Mouse (Mus musculus) CH12.LX (cell line): ENCODE measurements around the gene Dad1. TPM values are rescaled to one million over a fixed set of nuclear protein-coding genes. Genes with fewer than 3 reads are reported as not detected.

Source experiments
- DNase-seq: peaks from one replicate; pipeline ENCODE4 v3.0.0-alpha.2; 2013; ENCODE audit errors: extremely low read depth
- H3K27ac ChIP-seq: 2 replicates; pipeline ENCODE4 v1.5.1; 2012; ENCODE audit warnings: low read depth, mild to moderate bottlenecking, control low read depth, moderate library complexity; ENCODE audit not compliant: insufficient read depth
- H3K27me3 ChIP-seq: replicated peaks from 2 replicates; pipeline ENCODE3; 2012; ENCODE audit warnings: inconsistent platforms
- H3K36me3 ChIP-seq, 2 experiments: replicated peaks in 1 of 2; 2 replicates each; pipeline versions ENCODE3 to v1.6.1; 2012; ENCODE audit warnings: inconsistent platforms in 1 of 2, low read length in 1 of 2, mild to moderate bottlenecking in 1 of 2, mixed read lengths in 1 of 2, moderate library complexity in 1 of 2; ENCODE audit not compliant: control insufficient read depth in 1 of 2, insufficient read depth in 1 of 2
- H3K4me1 ChIP-seq, 2 experiments: 2 replicates each; pipeline ENCODE4 v1.6.1; 2012; ENCODE audit warnings: inconsistent platforms in 1 of 2, moderate library complexity in 1 of 2; ENCODE audit not compliant: insufficient read depth in 2 of 2, control insufficient read depth in 1 of 2
- H3K4me2 ChIP-seq: 2 replicates; pipeline ENCODE4 v1.6.1; 2012; ENCODE audit warnings: low read depth, mild to moderate bottlenecking, control low read depth; ENCODE audit not compliant: poor library complexity, insufficient read depth, severe bottlenecking
- H3K4me3 ChIP-seq, 3 experiments: fragments of 150-350 bp in 1 of 3; sonication (generic) in 1 of 3; replicated peaks in 1 of 3; 2 replicates each; pipeline versions ENCODE3 to v1.5.1; 2011 to 2012; ENCODE audit warnings: low read depth in 2 of 3, low read length in 2 of 3, mild to moderate bottlenecking in 2 of 3, moderate library complexity in 2 of 3, control low read depth in 1 of 3, improper control_type of control experiment in 1 of 3, inconsistent platforms in 1 of 3, mixed read lengths in 1 of 3; ENCODE audit not compliant: poor library complexity in 1 of 3
- H3K79me2 ChIP-seq: replicated peaks from 2 replicates; pipeline ENCODE4 v1.6.1; 2012; ENCODE audit warnings: mild to moderate bottlenecking, moderate library complexity; ENCODE audit not compliant: control insufficient read depth, poor library complexity, insufficient read depth, severe bottlenecking; ENCODE audit errors: extremely low read depth
- H3K9ac ChIP-seq: 2 replicates; pipeline ENCODE4 v1.6.1; 2012; ENCODE audit warnings: low read depth, mild to moderate bottlenecking, control low read depth, moderate library complexity; ENCODE audit not compliant: insufficient read depth
- H3K9me3 ChIP-seq: replicated peaks from 2 replicates; pipeline ENCODE3; 2012; ENCODE audit warnings: low read length, inconsistent platforms, mixed read lengths
- CTCF ChIP-seq, 2 experiments: IDR thresholded peaks in 1 of 2; conservative IDR thresholded peaks in 1 of 2; 2 replicates each; pipeline ENCODE4 v1.5.1; 2011 to 2012; ENCODE audit warnings: low read depth in 2 of 2, low read length in 2 of 2, improper control_type of control experiment in 1 of 2, inconsistent platforms in 1 of 2, mild to moderate bottlenecking in 1 of 2, moderate library complexity in 1 of 2
- E2F4 ChIP-seq: IDR thresholded peaks from 2 replicates; pipeline ENCODE4 v1.6.1; 2011; ENCODE audit warnings: low read depth, low read length, improper control_type of control experiment; ENCODE audit not compliant: insufficient replicate concordance
- ELF1 ChIP-seq: IDR thresholded peaks from 2 replicates; pipeline ENCODE4 v1.6.1; 2014; ENCODE audit warnings: low read depth, mild to moderate bottlenecking, inconsistent platforms, low read length, improper control_type of control experiment
- EP300 ChIP-seq: IDR thresholded peaks from 2 replicates; pipeline ENCODE4 v1.6.1; 2011; ENCODE audit warnings: low read length, improper control_type of control experiment
- GABPA ChIP-seq: IDR thresholded peaks from 2 replicates; pipeline ENCODE4 v1.6.1; 2012; ENCODE audit warnings: low read depth, low read length, improper control_type of control experiment, inconsistent platforms; ENCODE audit not compliant: insufficient replicate concordance
- HCFC1 ChIP-seq: IDR thresholded peaks from 2 replicates; pipeline ENCODE4 v1.6.1; 2012; ENCODE audit warnings: low read depth, mild to moderate bottlenecking, inconsistent platforms, low read length, improper control_type of control experiment
- IRF4 ChIP-seq: IDR thresholded peaks from 2 replicates; pipeline ENCODE4 v1.6.1; 2014; ENCODE audit warnings: low read depth, mild to moderate bottlenecking, inconsistent platforms, low read length, improper control_type of control experiment
- JUND ChIP-seq: conservative IDR thresholded peaks from 2 replicates; pipeline ENCODE4 v1.6.1; 2011; ENCODE audit warnings: low read depth, low read length, improper control_type of control experiment
- MAX ChIP-seq: IDR thresholded peaks from 2 replicates; pipeline ENCODE4 v1.6.1; 2011; ENCODE audit warnings: low read length, improper control_type of control experiment
- MEF2A ChIP-seq: IDR thresholded peaks from 2 replicates; pipeline ENCODE4 v1.6.1; 2014; ENCODE audit warnings: low read depth, mild to moderate bottlenecking, inconsistent platforms, low read length, improper control_type of control experiment, borderline replicate concordance
- MYC ChIP-seq: IDR thresholded peaks from 2 replicates; pipeline ENCODE4 v1.6.1; 2011; ENCODE audit warnings: low read depth, mild to moderate bottlenecking, improper control_type of control experiment, low read length
- NRF1 ChIP-seq: IDR thresholded peaks from 2 replicates; pipeline ENCODE4 v1.6.1; 2014; ENCODE audit warnings: low read depth, mild to moderate bottlenecking, inconsistent platforms, low read length, improper control_type of control experiment, moderate library complexity
- PAX5 ChIP-seq: IDR thresholded peaks from 2 replicates; pipeline ENCODE4 v1.6.1; 2012; ENCODE audit warnings: low read length, inconsistent platforms, mixed read lengths
- POLR2A ChIP-seq: IDR thresholded peaks from 2 replicates; pipeline ENCODE4 v1.6.1; 2011; ENCODE audit warnings: low read depth, mild to moderate bottlenecking, improper control_type of control experiment, low read length
- POLR2AphosphoS2 ChIP-seq: IDR thresholded peaks from 2 replicates; pipeline ENCODE4 v1.6.1; 2011; ENCODE audit warnings: low read depth, low read length, improper control_type of control experiment
- RAD21 ChIP-seq: IDR thresholded peaks from 2 replicates; pipeline ENCODE4 v1.6.1; 2011; ENCODE audit warnings: low read depth, mild to moderate bottlenecking, low read length, improper control_type of control experiment, moderate library complexity
- RCOR1 ChIP-seq: conservative IDR thresholded peaks from 2 replicates; pipeline ENCODE4 v1.6.1; 2012; ENCODE audit warnings: low read depth, mild to moderate bottlenecking, inconsistent platforms, low read length, improper control_type of control experiment
- SMC3 ChIP-seq: IDR thresholded peaks from 2 replicates; pipeline ENCODE4 v1.6.1; 2011; ENCODE audit warnings: low read depth, low read length, improper control_type of control experiment
- TBP ChIP-seq: conservative IDR thresholded peaks from 2 replicates; pipeline ENCODE4 v1.6.1; 2011; ENCODE audit warnings: low read depth, low read length, improper control_type of control experiment
- TCF12 ChIP-seq: IDR thresholded peaks from 2 replicates; pipeline ENCODE4 v1.6.1; 2014; ENCODE audit warnings: low read depth, mild to moderate bottlenecking, inconsistent platforms, low read length, improper control_type of control experiment
- UBTF ChIP-seq: IDR thresholded peaks from 2 replicates; pipeline ENCODE4 v1.6.1; 2012; ENCODE audit warnings: low read depth, mild to moderate bottlenecking, inconsistent platforms, low read length, improper control_type of control experiment, moderate library complexity
- USF2 ChIP-seq: conservative IDR thresholded peaks from 2 replicates; pipeline ENCODE4 v1.6.1; 2011; ENCODE audit warnings: low read depth, low read length, improper control_type of control experiment
- dilution Hi-C: fragments of 300-500 bp; cut with MboI; formaldehyde crosslinking; loops from 2 replicates; pipeline ENCODE4 v1.14.3; 2020; ENCODE audit warnings: low sequenced_read_pairs; ENCODE audit not compliant: extremely low pct_unique_long_range_greater_than_20kb, extremely low pct_ligation_motif_present
- in situ Hi-C: fragments of 300-500 bp; cut with MboI; formaldehyde crosslinking; loops from 3 replicates; pipeline ENCODE4 v1.14.3; 2019; ENCODE audit warnings: low sequenced_read_pairs, low pct_ligation_motif_present, low pct_unique_long_range_greater_than_20kb, mixed read lengths
- polyA plus RNA-seq: library from polyadenylated mRNA; unstranded; fragments of >175 nt; gene quantifications from 2 replicates; pipeline ENCODE4 v1.2.1, GENCODE M21; 2012; ENCODE audit warnings: low read depth; ENCODE audit not compliant: insufficient read length
- total RNA-seq, 2 experiments: library from RNA; depleted of rRNA; stranded (reverse); fragments of 300-350 nt in 1 of 2; fragments of >200 nt in 1 of 2; gene quantifications; 2 replicates each; pipeline ENCODE4 v1.2.3; 2012 to 2014

Gene Dad1
- total and polyA plus RNA-seq, 3 experiments: 161 to 287 (median 279) TPM

- H3K27ac ChIP-seq: no peak overlapping the region
- H3K79me2 ChIP-seq: no peaks in the 10 kb centered on the region
- no peak for DNase-seq
These were observed 49.6 kb downstream of the Dad1 start for GRCm38 (mm10) chr14:54204311-54204710.

GRCm38 (mm10) chr14:54203776-54204175 is 50.1 kb downstream of the Dad1 start:
- dilution Hi-C loops (no loop called here), in situ Hi-C loops (no loop called here)
- Histone ChIP-seq H3K27ac (no peak overlapping the region), H3K27me3 (no peaks in the 10 kb centered on the region), H3K4me2 (no peak overlapping the region), H3K36me3 (no peaks in the 10 kb centered on the region), H3K9me3 (no peaks in the 10 kb centered on the region), H3K79me2 (no peaks in the 10 kb centered on the region), H3K4me3 (no peak overlapping the region), H3K9ac (no peak overlapping the region), H3K4me1 (peaks cover 2 to 4% of the 10 kb centered on the region in 2 experiments; a peak in 2 of 4 replicates)
- TF ChIP-seq RAD21 (no peak), TBP (no peak)
- no peak for DNase-seq

More at GRCm38 (mm10) chr14:54204311-54204710, 49.6 kb downstream of the Dad1 start:
- Histone ChIP-seq H3K4me2 (no peak overlapping the region), H3K4me1 (peaks cover 2 to 4% of the 10 kb centered on the region in 2 experiments; a peak in 2 of 4 replicates), H3K9me3 (no peaks in the 10 kb centered on the region), H3K27me3 (no peaks in the 10 kb centered on the region), H3K36me3 (no peaks in the 10 kb centered on the region), H3K4me3 (no peak overlapping the region), H3K9ac (no peak overlapping the region)
- in situ Hi-C loops (no loop called here), dilution Hi-C loops (no loop called here)
- TF ChIP-seq USF2 (no peak), MAX (no peak), POLR2AphosphoS2 (no peak), GABPA (no peak), JUND (no peak), EP300 (no peak), CTCF (conservative IDR thresholded peaks at IDR 0.05 in 1 of 2, IDR thresholded peaks at IDR 0.05 in 1 of 2; ENCODE audit: low read depth in 2 of 2, low read length in 2 of 2) (no peak)

GRCm38 (mm10) chr14:54203207-54203606 is 50.7 kb downstream of the Dad1 start:
- H3K4me1 ChIP-seq: peaks cover 2 to 4% of the 10 kb centered on the region in 2 experiments; a peak in 2 of 4 replicates
- H3K27me3 ChIP-seq: no peaks in the 10 kb centered on the region
- H3K9ac ChIP-seq: no peak overlapping the region
- H3K79me2 ChIP-seq: no peaks in the 10 kb centered on the region
- dilution Hi-C loops: no loop called here
- H3K4me2 ChIP-seq: no peak overlapping the region
- H3K27ac ChIP-seq: no peak overlapping the region
- H3K4me3 ChIP-seq: no peak overlapping the region
- H3K9me3 ChIP-seq: no peaks in the 10 kb centered on the region
- no peak for TF ChIP-seq USF2
- no peak for TF ChIP-seq TCF12
- no peak for TF ChIP-seq RCOR1
- TF ChIP-seq RAD21: no peak
- TF ChIP-seq UBTF: no peak
- TF ChIP-seq HCFC1: no peak
- no peak for TF ChIP-seq SMC3
- TF ChIP-seq NRF1: no peak
- no peak for TF ChIP-seq MEF2A
- no peak for TF ChIP-seq ELF1
- TF ChIP-seq GABPA: no peak
- TF ChIP-seq MAX: no peak
- no peak for TF ChIP-seq CTCF (conservative IDR thresholded peaks at IDR 0.05 in 1 of 2, IDR thresholded peaks at IDR 0.05 in 1 of 2; ENCODE audit: low read depth in 2 of 2, low read length in 2 of 2)
- TF ChIP-seq TBP: no peak
- no peak for TF ChIP-seq PAX5
- TF ChIP-seq IRF4: no peak
- no peak for TF ChIP-seq E2F4
- no peak for TF ChIP-seq JUND
- TF ChIP-seq POLR2A: no peak
- TF ChIP-seq MYC: no peak
- TF ChIP-seq, all 38 proteins: peak for 0
- H3K36me3 ChIP-seq: no peaks in the 10 kb centered on the region
- in situ Hi-C loops: no loop called here
- no peak for DNase-seq
